Mouse (Mus musculus): ENCODE measurements around the gene Arntl2. TPM values are rescaled to one million over a fixed set of nuclear protein-coding genes. Genes with fewer than 3 reads are reported as not detected.

The Arntl2 gene
- 11.8 and 14.5 TPM in 2 replicates for polyA plus RNA-seq (2012; rRNA removed)

DNA sequence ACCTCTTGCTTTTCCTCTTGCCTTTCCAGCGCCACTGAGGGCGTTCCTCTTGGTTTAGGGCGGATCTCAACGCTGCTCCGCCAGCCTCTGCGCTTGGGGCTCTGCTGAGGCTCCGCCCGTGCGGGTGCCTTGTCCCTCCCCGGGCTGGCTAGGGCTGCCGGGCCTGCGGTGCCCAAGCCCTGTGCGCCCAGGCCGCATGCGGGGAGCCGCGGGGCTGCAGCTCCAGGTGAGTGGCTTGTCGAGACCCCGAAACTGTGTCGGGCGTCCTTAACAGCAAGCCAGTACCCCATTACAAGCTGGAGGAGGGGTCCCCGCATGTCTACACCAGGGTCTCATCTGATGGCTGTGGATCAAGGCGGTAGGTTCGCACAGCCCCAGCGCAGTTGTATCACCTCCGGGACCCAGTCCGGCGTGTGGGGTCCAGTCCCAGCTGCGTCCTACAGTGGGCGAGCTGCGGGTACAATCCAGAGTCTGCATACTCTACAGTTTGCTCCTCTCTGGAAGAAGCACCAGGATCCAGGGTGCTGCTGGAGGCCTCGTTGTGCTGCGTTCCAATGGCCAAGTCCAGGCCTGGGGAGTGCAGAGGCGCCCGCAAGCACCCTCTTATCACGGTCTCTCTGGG is at the start of gene Arntl2:
Arntl2 (plus strand) TSS at position 132 of the 622 bp plus-strand sequence.

DNA sequence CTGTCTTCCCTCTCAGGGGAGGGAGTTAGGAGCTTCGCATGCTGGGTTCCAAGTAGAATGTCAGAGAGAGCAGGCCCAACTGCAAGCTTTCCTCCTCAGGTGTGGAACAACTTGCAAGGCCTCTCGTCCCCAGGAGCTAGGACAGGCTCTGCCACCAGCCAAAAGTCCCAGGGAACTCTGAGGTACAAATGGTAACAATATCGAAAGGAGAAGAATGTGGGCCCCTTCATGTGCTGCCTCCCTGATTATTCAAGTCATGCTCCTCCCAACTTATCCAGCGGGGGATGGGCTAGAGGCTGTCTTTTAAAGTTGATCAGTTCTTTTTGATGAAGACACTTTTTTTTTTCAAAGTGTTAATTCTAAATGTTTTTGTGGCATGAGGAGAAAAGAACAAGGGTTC is 54.2 kb downstream of the Arntl2 start, which contains the start of gene Smco2:
Smco2 (plus strand) TSS at position 55 of the 400 bp plus-strand sequence.

Other genes starting within 250 kb of the Arntl2 start
- gene Fgfr1op2, start 218.9 kb upstream of the Arntl2 start, polyA plus RNA-seq (2012; rRNA removed): 31.7 and 33.6 TPM in 2 replicates
- 56.2 and 56.4 TPM in 2 replicates for gene Ints13, start 218.2 kb upstream of the Arntl2 start, polyA plus RNA-seq (2012; rRNA removed)
- 82.2 and 90.9 TPM in 2 replicates for gene Med21, start 153.5 kb upstream of the Arntl2 start, polyA plus RNA-seq (2012; rRNA removed)
- gene Tm7sf3, start 153.2 kb upstream of the Arntl2 start, polyA plus RNA-seq (2012; rRNA removed): 18.8 TPM in 2 replicates
- 6.9 and 7.2 TPM in 2 replicates for gene Stk38l, start 71.1 kb upstream of the Arntl2 start, polyA plus RNA-seq (2012; rRNA removed)
- not detected in 2 replicates for gene Smco2, start 54.0 kb downstream of the Arntl2 start, polyA plus RNA-seq (2012; rRNA removed)
- gene Ppfibp1, start 92.4 kb downstream of the Arntl2 start, polyA plus RNA-seq (2012; rRNA removed): 25.2 and 25.8 TPM in 2 replicates
- gene 1700034J05Rik, start 158.4 kb downstream of the Arntl2 start, polyA plus RNA-seq (2012; rRNA removed): not detected in 2 replicates
- 1.1 and 1.4 TPM in 2 replicates for gene Rep15, start 236.5 kb downstream of the Arntl2 start, polyA plus RNA-seq (2012; rRNA removed)
- gene Mrps35, start 246.7 kb downstream of the Arntl2 start, polyA plus RNA-seq (2012; rRNA removed): 31.2 and 32.4 TPM in 2 replicates

All from central nervous system, embryonic 18 days (tissue).